Mouse (Mus musculus) CH12.LX (cell line): ENCODE data around the gene Fam57a. TPM values are rescaled to one million over a fixed set of nuclear protein-coding genes. Genes with fewer than 3 reads are reported as not detected.

ENCODE experiments used
- DNase-seq: peaks from one replicate; pipeline ENCODE4 v3.0.0-alpha.2; 2013; ENCODE audit errors: extremely low read depth
- H3K27ac ChIP-seq: 2 replicates; pipeline ENCODE4 v1.5.1; 2012; ENCODE audit warnings: low read depth, mild to moderate bottlenecking, control low read depth, moderate library complexity; ENCODE audit not compliant: insufficient read depth
- H3K27me3 ChIP-seq: replicated peaks from 2 replicates; pipeline ENCODE3; 2012; ENCODE audit warnings: inconsistent platforms
- H3K36me3 ChIP-seq, 2 experiments: replicated peaks in 1 of 2; 2 replicates each; pipeline versions ENCODE3 to v1.6.1; 2012; ENCODE audit warnings: inconsistent platforms in 1 of 2, low read length in 1 of 2, mild to moderate bottlenecking in 1 of 2, mixed read lengths in 1 of 2, moderate library complexity in 1 of 2; ENCODE audit not compliant: control insufficient read depth in 1 of 2, insufficient read depth in 1 of 2
- H3K4me1 ChIP-seq, 2 experiments: 2 replicates each; pipeline ENCODE4 v1.6.1; 2012; ENCODE audit warnings: inconsistent platforms in 1 of 2, moderate library complexity in 1 of 2; ENCODE audit not compliant: insufficient read depth in 2 of 2, control insufficient read depth in 1 of 2
- H3K4me2 ChIP-seq: 2 replicates; pipeline ENCODE4 v1.6.1; 2012; ENCODE audit warnings: low read depth, mild to moderate bottlenecking, control low read depth; ENCODE audit not compliant: poor library complexity, insufficient read depth, severe bottlenecking
- H3K4me3 ChIP-seq, 3 experiments: fragments of 150-350 bp in 1 of 3; sonication (generic) in 1 of 3; replicated peaks in 1 of 3; 2 replicates each; pipeline versions ENCODE3 to v1.5.1; 2011 to 2012; ENCODE audit warnings: low read depth in 2 of 3, low read length in 2 of 3, mild to moderate bottlenecking in 2 of 3, moderate library complexity in 2 of 3, control low read depth in 1 of 3, improper control_type of control experiment in 1 of 3, inconsistent platforms in 1 of 3, mixed read lengths in 1 of 3; ENCODE audit not compliant: poor library complexity in 1 of 3
- H3K79me2 ChIP-seq: replicated peaks from 2 replicates; pipeline ENCODE4 v1.6.1; 2012; ENCODE audit warnings: mild to moderate bottlenecking, moderate library complexity; ENCODE audit not compliant: control insufficient read depth, poor library complexity, insufficient read depth, severe bottlenecking; ENCODE audit errors: extremely low read depth
- H3K9ac ChIP-seq: 2 replicates; pipeline ENCODE4 v1.6.1; 2012; ENCODE audit warnings: low read depth, mild to moderate bottlenecking, control low read depth, moderate library complexity; ENCODE audit not compliant: insufficient read depth
- H3K9me3 ChIP-seq: replicated peaks from 2 replicates; pipeline ENCODE3; 2012; ENCODE audit warnings: low read length, inconsistent platforms, mixed read lengths
- BHLHE40 ChIP-seq: IDR thresholded peaks from 2 replicates; pipeline ENCODE4 v1.6.1; 2011; ENCODE audit warnings: mild to moderate bottlenecking, low read depth, low read length, improper control_type of control experiment
- CTCF ChIP-seq, 2 experiments: IDR thresholded peaks in 1 of 2; conservative IDR thresholded peaks in 1 of 2; 2 replicates each; pipeline ENCODE4 v1.5.1; 2011 to 2012; ENCODE audit warnings: low read depth in 2 of 2, low read length in 2 of 2, improper control_type of control experiment in 1 of 2, inconsistent platforms in 1 of 2, mild to moderate bottlenecking in 1 of 2, moderate library complexity in 1 of 2
- ELF1 ChIP-seq: IDR thresholded peaks from 2 replicates; pipeline ENCODE4 v1.6.1; 2014; ENCODE audit warnings: low read depth, mild to moderate bottlenecking, inconsistent platforms, low read length, improper control_type of control experiment
- EP300 ChIP-seq: IDR thresholded peaks from 2 replicates; pipeline ENCODE4 v1.6.1; 2011; ENCODE audit warnings: low read length, improper control_type of control experiment
- ETS1 ChIP-seq: conservative IDR thresholded peaks from 2 replicates; pipeline ENCODE4 v1.6.1; 2012; ENCODE audit warnings: low read depth, mild to moderate bottlenecking, inconsistent platforms, low read length, improper control_type of control experiment, moderate library complexity
- GABPA ChIP-seq: IDR thresholded peaks from 2 replicates; pipeline ENCODE4 v1.6.1; 2012; ENCODE audit warnings: low read depth, low read length, improper control_type of control experiment, inconsistent platforms; ENCODE audit not compliant: insufficient replicate concordance
- JUN ChIP-seq: IDR thresholded peaks from 2 replicates; pipeline ENCODE4 v1.6.1; 2011; ENCODE audit warnings: low read depth, mild to moderate bottlenecking, low read length, improper control_type of control experiment, moderate library complexity; ENCODE audit not compliant: insufficient read depth
- JUND ChIP-seq: conservative IDR thresholded peaks from 2 replicates; pipeline ENCODE4 v1.6.1; 2011; ENCODE audit warnings: low read depth, low read length, improper control_type of control experiment
- MAZ ChIP-seq: IDR thresholded peaks from 2 replicates; pipeline ENCODE4 v1.6.1; 2012; ENCODE audit warnings: low read depth, mild to moderate bottlenecking, inconsistent platforms, low read length, improper control_type of control experiment, moderate library complexity
- MEF2A ChIP-seq: IDR thresholded peaks from 2 replicates; pipeline ENCODE4 v1.6.1; 2014; ENCODE audit warnings: low read depth, mild to moderate bottlenecking, inconsistent platforms, low read length, improper control_type of control experiment, borderline replicate concordance
- MXI1 ChIP-seq: IDR thresholded peaks from 2 replicates; pipeline ENCODE4 v1.6.1; 2011; ENCODE audit warnings: mild to moderate bottlenecking, low read depth, low read length, improper control_type of control experiment
- MYC ChIP-seq: IDR thresholded peaks from 2 replicates; pipeline ENCODE4 v1.6.1; 2011; ENCODE audit warnings: low read depth, mild to moderate bottlenecking, improper control_type of control experiment, low read length
- NELFE ChIP-seq: IDR thresholded peaks from 2 replicates; pipeline ENCODE4 v1.6.1; 2011; ENCODE audit warnings: low read depth, low read length, improper control_type of control experiment
- PAX5 ChIP-seq: IDR thresholded peaks from 2 replicates; pipeline ENCODE4 v1.6.1; 2012; ENCODE audit warnings: low read length, inconsistent platforms, mixed read lengths
- POLR2AphosphoS2 ChIP-seq: IDR thresholded peaks from 2 replicates; pipeline ENCODE4 v1.6.1; 2011; ENCODE audit warnings: low read depth, low read length, improper control_type of control experiment
- RCOR1 ChIP-seq: conservative IDR thresholded peaks from 2 replicates; pipeline ENCODE4 v1.6.1; 2012; ENCODE audit warnings: low read depth, mild to moderate bottlenecking, inconsistent platforms, low read length, improper control_type of control experiment
- SMC3 ChIP-seq: IDR thresholded peaks from 2 replicates; pipeline ENCODE4 v1.6.1; 2011; ENCODE audit warnings: low read depth, low read length, improper control_type of control experiment
- USF2 ChIP-seq: conservative IDR thresholded peaks from 2 replicates; pipeline ENCODE4 v1.6.1; 2011; ENCODE audit warnings: low read depth, low read length, improper control_type of control experiment
- ZKSCAN1 ChIP-seq: IDR thresholded peaks from 2 replicates; pipeline ENCODE4 v1.6.1; 2012; ENCODE audit warnings: low read depth, inconsistent platforms, low read length, improper control_type of control experiment, borderline replicate concordance
- dilution Hi-C: fragments of 300-500 bp; cut with MboI; formaldehyde crosslinking; loops from 2 replicates; pipeline ENCODE4 v1.14.3; 2020; ENCODE audit warnings: low sequenced_read_pairs; ENCODE audit not compliant: extremely low pct_unique_long_range_greater_than_20kb, extremely low pct_ligation_motif_present
- in situ Hi-C: fragments of 300-500 bp; cut with MboI; formaldehyde crosslinking; loops from 3 replicates; pipeline ENCODE4 v1.14.3; 2019; ENCODE audit warnings: low sequenced_read_pairs, low pct_ligation_motif_present, low pct_unique_long_range_greater_than_20kb, mixed read lengths
- polyA plus RNA-seq: library from polyadenylated mRNA; unstranded; fragments of >175 nt; gene quantifications from 2 replicates; pipeline ENCODE4 v1.2.1, GENCODE M21; 2012; ENCODE audit warnings: low read depth; ENCODE audit not compliant: insufficient read length
- total RNA-seq, 2 experiments: library from RNA; depleted of rRNA; stranded (reverse); fragments of 300-350 nt in 1 of 2; fragments of >200 nt in 1 of 2; gene quantifications; 2 replicates each; pipeline ENCODE4 v1.2.3; 2012 to 2014

Fam57a gene
- total and polyA plus RNA-seq, 3 experiments: 3.9 to 10.2 (median 7.0) TPM

GRCm38 (mm10) chr11:76258511-76258910 is 79.0 kb downstream of the Fam57a start:
- dilution Hi-C loops (no loop called here), in situ Hi-C loops (loop anchor here (10.0 kb wide), 1 partner anchor 246 kb away; no protein-coding TSS in a partner anchor)
- Histone ChIP-seq H3K9ac (no peak overlapping the region), H3K27me3 (no peaks in the 10 kb centered on the region), H3K27ac (no peak overlapping the region), H3K9me3 (no peaks in the 10 kb centered on the region), H3K36me3 (peaks cover 0 to 59% of the 10 kb centered on the region in 2 experiments), H3K79me2 (no peaks in the 10 kb centered on the region), H3K4me1 (peaks cover 0 to 17% of the 10 kb centered on the region in 2 experiments; a peak in 2 of 4 replicates), H3K4me2 (no peak overlapping the region), H3K4me3 (no peak overlapping the region)
- TF ChIP-seq MEF2A: no peak
- TF ChIP-seq CTCF (conservative IDR thresholded peaks at IDR 0.05 in 1 of 2, IDR thresholded peaks at IDR 0.05 in 1 of 2; ENCODE audit: low read depth in 2 of 2, low read length in 2 of 2): peak in 1 of 2 experiments; percentile 18; a peak in 1 of 4 replicates
- DNase-seq: no peak

GRCm38 (mm10) chr11:76260208-76261050 is 81.0 kb downstream of the Fam57a start:
- dilution Hi-C loops: no loop called here
- Histone ChIP-seq H3K4me1 (peaks cover 0 to 10% of the 10 kb centered on the region in 2 experiments; a peak in 2 of 4 replicates), H3K79me2 (no peaks in the 10 kb centered on the region), H3K27me3 (no peaks in the 10 kb centered on the region), H3K4me3 (no peak overlapping the region), H3K36me3 (peaks cover 0 to 41% of the 10 kb centered on the region in 2 experiments), H3K27ac (no peak overlapping the region), H3K9me3 (no peaks in the 10 kb centered on the region), H3K4me2 (no peak overlapping the region), H3K9ac (no peak overlapping the region)
- DNase-seq: no peak
- TF ChIP-seq JUN: no peak
- TF ChIP-seq POLR2AphosphoS2: no peak
- no peak for TF ChIP-seq MYC
- TF ChIP-seq ZKSCAN1: no peak
- TF ChIP-seq USF2: no peak
- no peak for TF ChIP-seq MXI1
- no peak for TF ChIP-seq RCOR1
- TF ChIP-seq ELF1: no peak
- no peak for TF ChIP-seq MAZ
- no peak for TF ChIP-seq SMC3
- no peak for TF ChIP-seq GABPA
- no peak for TF ChIP-seq ETS1
- TF ChIP-seq JUND: no peak
- TF ChIP-seq NELFE: no peak
- TF ChIP-seq BHLHE40: no peak
- no peak for TF ChIP-seq PAX5
- no peak for TF ChIP-seq EP300
- in situ Hi-C loops: no loop called here
